Mouse (Mus musculus) hindbrain, postnatal 0 days (tissue): ENCODE measurements at regions not wholly inside any gene's neighbourhood (a gene's known extent, or its start where the extent isn't known, plus 50 kb on each side); places are given as distances from the start of the nearest gene placed in this dataset.

Experiments
- ATAC-seq: fragments of 200-750 bp; cut with Nextera tagmentation; 2 replicates; pipeline ENCODE4 v1.8.0; 2017; ENCODE audit warnings: mild to moderate bottlenecking, moderate TSS enrichment, moderate library complexity
- DNase-seq: peaks from one replicate; pipeline ENCODE4 v3.0.0-alpha.2; 2015; ENCODE audit warnings: low spot score
- H3K27ac ChIP-seq: fragments of 300-500 bp; sonication (generic); 2 replicates; pipeline ENCODE4 v1.5.1; 2014; ENCODE audit warnings: mild to moderate bottlenecking
- H3K27me3 ChIP-seq: fragments of 300-500 bp; sonication (generic); 2 replicates; pipeline ENCODE4 v1.6.1; 2014; ENCODE audit warnings: low read length, mixed read lengths; ENCODE audit not compliant: insufficient read depth
- H3K36me3 ChIP-seq: fragments of 300-500 bp; sonication (generic); 2 replicates; pipeline ENCODE4 v1.6.1; 2014; ENCODE audit warnings: low read length, mixed read lengths; ENCODE audit not compliant: insufficient read depth
- H3K4me1 ChIP-seq: fragments of 300-500 bp; sonication (generic); 2 replicates; pipeline ENCODE4 v1.6.1; 2014; ENCODE audit warnings: antibody characterized with exemption, low read length, mixed read lengths; ENCODE audit not compliant: insufficient read depth
- H3K4me2 ChIP-seq: fragments of 300-500 bp; sonication (generic); 2 replicates; pipeline ENCODE4 v1.6.1; 2014; ENCODE audit warnings: low read depth, mild to moderate bottlenecking, low read length, moderate library complexity, mixed read lengths
- H3K4me3 ChIP-seq: fragments of 300-500 bp; sonication (generic); 2 replicates; pipeline ENCODE4 v1.5.1; 2014; ENCODE audit warnings: low read length
- H3K9ac ChIP-seq: fragments of 300-500 bp; sonication (generic); replicated peaks from 2 replicates; pipeline ENCODE4 v1.6.1; 2014; ENCODE audit warnings: mild to moderate bottlenecking, low read length, moderate library complexity, mixed read lengths
- H3K9me3 ChIP-seq: fragments of 300-500 bp; sonication (generic); 2 replicates; pipeline ENCODE4 v1.6.1; 2016; ENCODE audit warnings: low read length, mixed read lengths
- CTCF ChIP-seq: IDR thresholded peaks from 2 replicates; pipeline ENCODE4 v1.5.1; 2016; ENCODE audit warnings: antibody characterized with exemption, control low read depth, low read depth
- WGBS: fragments of 180-500 bp; shearing (Covaris S2); extraction: QIAGEN DNeasy Blood & Tissue Kit; methylation state at CpG from one replicate; pipeline ENCODE4 v1.1.7; 2014; 5-methylcytosine and 5-hydroxymethylcytosine counted together

- H3K4me2 ChIP-seq, result no peak overlapping the region
- H3K4me3 ChIP-seq, result no peak overlapping the region
- no peaks in the 10 kb centered on the region for H3K36me3 ChIP-seq
- no peaks in the 10 kb centered on the region for H3K9me3 ChIP-seq
- WGBS, result 56% methylated on average over 5 of the region's 5 CpGs
- no peak overlapping the region for H3K9ac ChIP-seq
- H3K27ac ChIP-seq, result no peak overlapping the region
- no peaks in the 10 kb centered on the region for H3K27me3 ChIP-seq
- no peak for ATAC-seq
- no peak for DNase-seq
- no peaks in the 10 kb centered on the region for H3K4me1 ChIP-seq
- no peak for TF ChIP-seq CTCF
Measured at GRCm38 (mm10) chr15:59882444-59882843, 134.0 kb downstream of the 4933412E24Rik start.

- no peak overlapping the region for H3K4me2 ChIP-seq
- H3K9me3 ChIP-seq, result no peaks in the 10 kb centered on the region
- no peak overlapping the region for H3K27ac ChIP-seq
- WGBS, result 87% methylated on average over 5 of the region's 5 CpGs
- ATAC-seq, result no peak
- no peaks in the 10 kb centered on the region for H3K36me3 ChIP-seq
- no peaks in the 10 kb centered on the region for H3K27me3 ChIP-seq
- no peak overlapping the region for H3K4me3 ChIP-seq
- no peak for TF ChIP-seq CTCF
- H3K4me1 ChIP-seq, result no peaks in the 10 kb centered on the region
- no peak for DNase-seq
- H3K9ac ChIP-seq, result no peak overlapping the region
Measured at GRCm38 (mm10) chr15:59880426-59880825, 136.0 kb downstream of the 4933412E24Rik start.

DNA sequence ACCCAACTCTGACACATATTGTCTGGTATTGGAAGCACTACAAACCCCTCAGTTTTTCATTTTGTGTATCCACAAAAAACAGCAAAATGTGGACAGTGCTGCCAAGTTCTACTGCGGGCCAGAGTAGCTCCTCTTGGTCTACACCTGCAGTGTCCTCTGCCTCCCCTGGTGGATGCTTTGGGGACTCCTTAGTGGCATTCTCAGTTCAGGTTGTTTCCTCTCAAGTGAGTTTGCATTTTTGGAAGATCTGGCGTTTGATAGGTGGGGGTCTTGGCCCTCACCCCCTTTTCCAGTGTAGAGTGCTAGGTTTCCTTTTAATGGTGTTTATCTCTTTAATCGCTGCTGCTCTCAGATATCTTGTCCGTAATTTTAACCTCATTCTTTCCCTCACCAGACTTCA lies 137.1 kb downstream of the 4933412E24Rik start:
- Histone ChIP-seq H3K9me3 (no peaks in the 10 kb centered on the region), H3K4me2 (no peak overlapping the region), H3K4me1 (no peaks in the 10 kb centered on the region), H3K9ac (no peak overlapping the region), H3K4me3 (no peak overlapping the region), H3K27ac (no peak overlapping the region), H3K27me3 (no peaks in the 10 kb centered on the region), H3K36me3 (no peaks in the 10 kb centered on the region)
- TF ChIP-seq CTCF, result 0 out of 2 replicates have a peak, but pooled peaks have one; percentile 17
- ATAC-seq (no peak), DNase-seq (no peak)
- 87% methylated on average over 4 of the region's 4 CpGs for WGBS

DNA sequence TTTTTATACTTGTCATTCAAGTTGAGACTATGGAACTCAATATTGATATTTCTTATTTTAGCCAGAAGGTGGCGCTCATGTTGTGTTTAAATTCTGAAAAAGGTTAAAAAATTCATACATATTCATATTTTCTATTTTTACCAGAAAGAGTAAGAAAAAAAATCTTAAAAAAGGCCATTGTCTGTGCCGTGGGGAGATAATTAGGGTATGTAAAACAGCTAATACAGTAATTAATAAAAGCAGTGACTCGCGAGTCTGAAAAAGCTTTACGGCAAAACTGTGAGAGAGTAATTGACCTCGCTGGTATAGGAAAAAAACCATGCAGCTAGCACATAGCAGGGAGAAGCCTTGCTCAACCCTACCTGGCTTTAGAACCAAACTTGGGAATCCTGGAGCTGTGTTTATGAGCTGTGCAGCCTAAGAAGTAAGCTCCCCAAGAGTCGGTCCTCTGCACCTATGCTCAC lies 140.1 kb downstream of the 4933412E24Rik start:
- peak; percentile 34 for TF ChIP-seq CTCF
- no peak for ATAC-seq
- 45% methylated on average over 7 of the region's 7 CpGs for WGBS
- H3K4me3 ChIP-seq, result no peak overlapping the region
- no peaks in the 10 kb centered on the region for H3K27me3 ChIP-seq
- DNase-seq, result peak; percentile 80
- H3K4me1 ChIP-seq, result no peaks in the 10 kb centered on the region
- H3K4me2 ChIP-seq, result 0 out of 2 replicates have a peak overlapping the region, but pooled peaks have one; percentile 13
- H3K9me3 ChIP-seq, result no peaks in the 10 kb centered on the region
- no peak overlapping the region for H3K27ac ChIP-seq
- no peaks in the 10 kb centered on the region for H3K36me3 ChIP-seq
- H3K9ac ChIP-seq, result no peak overlapping the region

GRCm38 (mm10) chr15:59866701-59867100 lies 149.7 kb downstream of the 4933412E24Rik start:
- WGBS, result 92% methylated on average over 8 of the region's 8 CpGs
- Histone ChIP-seq H3K36me3 (no peaks in the 10 kb centered on the region), H3K4me3 (no peak overlapping the region), H3K4me2 (no peak overlapping the region), H3K9me3 (no peaks in the 10 kb centered on the region), H3K27me3 (no peaks in the 10 kb centered on the region), H3K4me1 (no peaks in the 10 kb centered on the region), H3K27ac (no peak overlapping the region), H3K9ac (no peak overlapping the region)
- DNase-seq, result no peak
- no peak for TF ChIP-seq CTCF
- no peak for ATAC-seq

GRCm38 (mm10) chr15:59864746-59865499 lies 151.5 kb downstream of the 4933412E24Rik start:
- no peak overlapping the region for H3K9ac ChIP-seq
- peak overlapping the region; percentile 7; the same call in 1 of the 2 replicates for H3K4me2 ChIP-seq
- no peak overlapping the region for H3K4me3 ChIP-seq
- peak; percentile 80 for TF ChIP-seq CTCF
- no peaks in the 10 kb centered on the region for H3K9me3 ChIP-seq
- H3K4me1 ChIP-seq, result no peaks in the 10 kb centered on the region
- H3K36me3 ChIP-seq, result no peaks in the 10 kb centered on the region
- no peak overlapping the region for H3K27ac ChIP-seq
- ATAC-seq, result no peak
- DNase-seq, result peak; percentile 77
- no peaks in the 10 kb centered on the region for H3K27me3 ChIP-seq
- 52% methylated on average over 18 of the region's 18 CpGs for WGBS
